In the genomic region with DNA sequence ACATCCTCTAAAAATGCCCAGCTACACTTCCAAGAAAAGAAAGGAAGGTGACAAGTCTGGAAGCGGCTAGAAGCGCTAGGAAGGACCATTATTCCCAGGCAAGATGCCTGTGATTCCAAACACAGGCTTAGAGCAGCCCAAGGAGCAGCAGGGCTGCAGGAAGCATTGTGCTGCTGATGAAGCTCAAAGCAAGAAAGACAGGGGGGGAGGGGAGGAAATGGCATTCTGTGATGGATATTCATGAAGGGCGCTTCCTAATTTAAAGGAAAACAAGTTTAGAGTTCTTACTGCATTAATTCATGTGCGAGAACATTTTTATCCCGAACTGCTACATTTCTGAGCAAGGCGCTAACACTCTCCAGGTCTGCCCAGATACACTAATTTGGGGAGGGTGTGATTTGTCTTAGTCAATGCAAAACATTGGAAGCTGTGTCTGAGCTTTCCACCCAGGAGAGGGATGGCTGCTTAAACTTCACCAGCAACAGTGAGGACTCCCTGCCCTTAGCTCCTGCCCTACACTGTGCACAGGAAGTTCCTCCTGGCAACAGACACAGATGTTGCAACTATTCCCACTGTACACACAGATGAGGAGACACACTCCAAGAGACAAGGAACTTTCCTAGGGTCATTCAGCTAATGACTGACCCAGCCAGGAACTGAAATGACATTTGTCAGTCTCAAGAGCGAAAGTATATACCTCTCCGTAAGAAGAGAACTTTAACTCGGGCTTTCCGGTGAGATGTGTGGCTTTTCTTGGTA, we compare ENCODE assay signal across 16 mouse cellular contexts. TPM values are rescaled to one million over a fixed set of nuclear protein-coding genes. Genes with fewer than 3 reads are reported as not detected.
DNase-seq lines count a peak whose midpoint lies in the region; ATAC-seq and TF ChIP-seq lines count a peak whose summit lies in the region.
"Had no signal": no experiment of that assay in that cellular context is flagged by ENCODE, and none has a peak within 500 bp of the region (broad histone marks: within the 10 kb centered on the region; RNA-seq: fewer than 3 reads in every experiment).

No protein-coding gene starts in this region.

- H3K36me3 ChIP-seq in forebrain, postnatal 0 days (ENCODE audit: insufficient read depth) = peaks cover 4% of the 10 kb centered on the region; the same call in 1 of the 2 replicates
- H3K36me3 ChIP-seq in forebrain, embryonic 14.5 days (ENCODE audit: control insufficient read depth, insufficient read depth, low read length) = peaks cover 31% of the 10 kb centered on the region
- no peaks in the 10 kb centered on the region; the same call in 1 of the 2 replicates for H3K36me3 ChIP-seq in liver, embryonic 16.5 days (ENCODE audit: control insufficient read depth, insufficient read depth)
- peaks cover 9% of the 10 kb centered on the region; the same call in 1 of the 2 replicates for H3K36me3 ChIP-seq in liver, embryonic 11.5 days (ENCODE audit: control insufficient read depth, insufficient read depth, low read length)

- no peak overlapping the region for H3K4me2 ChIP-seq in forebrain, postnatal 0 days (ENCODE audit: low read depth)
- H3K4me2 ChIP-seq in forebrain, embryonic 14.5 days (ENCODE audit: low read length) = no peak overlapping the region
- no peak overlapping the region for H3K4me2 ChIP-seq in liver, embryonic 16.5 days (ENCODE audit: low read depth, low read length)
- H3K4me2 ChIP-seq in liver, embryonic 11.5 days = no peak overlapping the region
- H3K4me2 ChIP-seq: heart, embryonic 12.5 days; lung, embryonic 15.5 days; midbrain, embryonic 11.5 days had no signal

- ATAC-seq in forebrain, postnatal 0 days = peak; percentile 59
- no peak for ATAC-seq in forebrain, embryonic 14.5 days
- ATAC-seq in liver, embryonic 16.5 days (ENCODE audit: low read depth) = 0 out of 2 replicates have a peak, but pooled peaks have one; percentile 22
- no peak for ATAC-seq in liver, embryonic 11.5 days (replicated peaks; ENCODE audit: low FRiP score)

- no peak overlapping the region for H3K9ac ChIP-seq in forebrain, postnatal 0 days
- H3K9ac ChIP-seq in forebrain, embryonic 14.5 days (ENCODE audit: low read length) = no peak overlapping the region
- H3K9ac ChIP-seq in liver, embryonic 16.5 days (ENCODE audit: low read depth, low read length) = no peak overlapping the region
- no peak overlapping the region for H3K9ac ChIP-seq in liver, embryonic 11.5 days (ENCODE audit: low read depth, low read length)
- H3K9ac ChIP-seq: heart, embryonic 12.5 days; lung, embryonic 15.5 days had no signal

- H3K9me3 ChIP-seq in forebrain, postnatal 0 days (ENCODE audit: low read length) = no peaks in the 10 kb centered on the region
- no peaks in the 10 kb centered on the region for H3K9me3 ChIP-seq in forebrain, embryonic 14.5 days (replicated peaks; ENCODE audit: control insufficient read depth, low read length)
- H3K9me3 ChIP-seq in liver, embryonic 16.5 days (replicated peaks; ENCODE audit: control insufficient read depth, low read length) = no peaks in the 10 kb centered on the region
- H3K9me3 ChIP-seq in liver, embryonic 11.5 days (ENCODE audit: control insufficient read depth, low read length) = no peaks in the 10 kb centered on the region
- H3K9me3 ChIP-seq: heart, embryonic 12.5 days; lung, embryonic 15.5 days had no signal

- H3K27me3 ChIP-seq in forebrain, postnatal 0 days (ENCODE audit: insufficient read depth, low read length) = no peaks in the 10 kb centered on the region
- no peaks in the 10 kb centered on the region for H3K27me3 ChIP-seq in forebrain, embryonic 14.5 days (replicated peaks; ENCODE audit: control insufficient read depth, insufficient read depth, low read length)
- H3K27me3 ChIP-seq in liver, embryonic 16.5 days (ENCODE audit: control insufficient read depth, insufficient read depth, low read depth, low read length) = no peaks in the 10 kb centered on the region
- no peaks in the 10 kb centered on the region for H3K27me3 ChIP-seq in liver, embryonic 11.5 days (replicated peaks; ENCODE audit: control insufficient read depth, insufficient read depth, low read length)
- H3K27me3 ChIP-seq: heart, embryonic 12.5 days; lung, embryonic 15.5 days had no signal

- 54% methylated on average over 10 of the region's 10 CpGs for WGBS in forebrain, postnatal 0 days
- 59% methylated on average over 10 of the region's 10 CpGs for WGBS in forebrain, embryonic 14.5 days
- WGBS in liver, embryonic 16.5 days (ENCODE audit: insufficient replicate concordance) = 80% methylated on average over 10 of the region's 10 CpGs
- WGBS in liver, embryonic 11.5 days = 77% methylated on average over 10 of the region's 10 CpGs

- 0 out of 2 replicates have a peak, but pooled peaks cover 19% of the 10 kb centered on the region for H3K4me1 ChIP-seq in forebrain, postnatal 0 days (ENCODE audit: insufficient read depth)
- peaks cover 13% of the 10 kb centered on the region for H3K4me1 ChIP-seq in forebrain, embryonic 14.5 days (ENCODE audit: control insufficient read depth, insufficient read depth, low read length)
- peaks cover 23% of the 10 kb centered on the region for H3K4me1 ChIP-seq in liver, embryonic 16.5 days (ENCODE audit: control insufficient read depth, low read depth, low read length)
- peaks cover 13% of the 10 kb centered on the region for H3K4me1 ChIP-seq in liver, embryonic 11.5 days (replicated peaks; ENCODE audit: control insufficient read depth, insufficient read depth, low read length)

- H3K4me3 ChIP-seq in forebrain, postnatal 0 days (ENCODE audit: low read depth, low read length) = no peak overlapping the region
- H3K4me3 ChIP-seq in forebrain, embryonic 14.5 days (ENCODE audit: low read depth, low read length) = no peak overlapping the region
- H3K4me3 ChIP-seq in liver, embryonic 16.5 days (ENCODE audit: low read depth, low read length) = no peak overlapping the region
- H3K4me3 ChIP-seq in liver, embryonic 11.5 days (ENCODE audit: low read depth, low read length) = no peak overlapping the region
- H3K4me3 ChIP-seq: heart, embryonic 12.5 days; lung, embryonic 15.5 days had no signal

- DNase-seq in forebrain, postnatal 0 days = peak; percentile 72
- no peak for DNase-seq in forebrain, embryonic 14.5 days (ENCODE audit: low spot score)
- DNase-seq in liver, embryonic 11.5 days (ENCODE audit: low spot score) = no peak
- DNase-seq in R1 (ENCODE audit: low read depth, low spot score) = peak; percentile 84
- DNase-seq in lung, postnatal 25 days (ENCODE audit: low spot score) = peak; percentile 54
- DNase-seq in spleen, postnatal 10 days (ENCODE audit: low spot score in 2 of 2) = no peak
- DNase-seq: adrenal gland, adult 8-10 months; cerebellum, adult 11-12 months; cerebellum, postnatal 36 days; kidney, adult 8-10 months; kidney, postnatal 36 days; thymus, postnatal 25 days had no signal

- peak overlapping the region; percentile 66 for H3K27ac ChIP-seq in forebrain, postnatal 0 days (ENCODE audit: low read depth, low read length)
- H3K27ac ChIP-seq in forebrain, embryonic 14.5 days (ENCODE audit: low read depth, low read length) = no peak overlapping the region
- H3K27ac ChIP-seq in liver, embryonic 16.5 days (ENCODE audit: low read length) = no peak overlapping the region
- H3K27ac ChIP-seq in liver, embryonic 11.5 days (ENCODE audit: low read depth, low read length) = no peak overlapping the region
- H3K27ac ChIP-seq: lung, embryonic 15.5 days had no signal

- TF ChIP-seq CTCF in forebrain, postnatal 0 days (IDR thresholded peaks at IDR 0.05; ENCODE audit: low read depth) = no peak

RNA-seq across cellular contexts. Expression of a gene that starts 4.3 kb away (rescaled TPM):
- 20.9 and 24.1 TPM in 2 replicates for total RNA-seq in forebrain, postnatal 0 days (2014; rRNA removed)
- 3.7 and 4.5 TPM in 2 replicates for polyA plus RNA-seq in forebrain, postnatal 0 days (2015; fragmentation: Nextera tagmentation; extraction: Ambion mirVana)
- 5.1 and 6.3 TPM in 2 replicates for polyA plus RNA-seq in forebrain, embryonic 14.5 days (2014; fragmentation: Nextera tagmentation; extraction: Ambion mirVana)
- polyA plus RNA-seq in liver, embryonic 16.5 days (2015; fragmentation: Nextera tagmentation; extraction: Ambion mirVana) = 1.8 and 2.0 TPM in 2 replicates
- 6.1 and 7.6 TPM in 2 replicates for polyA plus RNA-seq in liver, embryonic 11.5 days (2014; fragmentation: Nextera tagmentation; extraction: Ambion mirVana)

RNA-seq across cellular contexts. Expression of a gene that starts 41.5 kb away (rescaled TPM):
- total RNA-seq in forebrain, postnatal 0 days (2014; rRNA removed) = 32.2 and 46.5 TPM in 2 replicates
- 19.2 and 24.4 TPM in 2 replicates for polyA plus RNA-seq in forebrain, postnatal 0 days (2015; fragmentation: Nextera tagmentation; extraction: Ambion mirVana)
- 29.0 and 33.2 TPM in 2 replicates for polyA plus RNA-seq in forebrain, embryonic 14.5 days (2014; fragmentation: Nextera tagmentation; extraction: Ambion mirVana)
- 6.1 and 6.8 TPM in 2 replicates for polyA plus RNA-seq in liver, embryonic 16.5 days (2015; fragmentation: Nextera tagmentation; extraction: Ambion mirVana)
- 12.0 and 14.1 TPM in 2 replicates for polyA plus RNA-seq in liver, embryonic 11.5 days (2014; fragmentation: Nextera tagmentation; extraction: Ambion mirVana)

RNA-seq across cellular contexts. Expression of a gene that starts 55.5 kb away (rescaled TPM):
- total RNA-seq in forebrain, postnatal 0 days (2014; rRNA removed) = 55.0 and 66.9 TPM in 2 replicates
- polyA plus RNA-seq in forebrain, postnatal 0 days (2015; fragmentation: Nextera tagmentation; extraction: Ambion mirVana) = 16.6 and 24.6 TPM in 2 replicates
- polyA plus RNA-seq in forebrain, embryonic 14.5 days (2014; fragmentation: Nextera tagmentation; extraction: Ambion mirVana) = 32.6 and 40.2 TPM in 2 replicates
- 0.95 and 1.1 TPM in 2 replicates for polyA plus RNA-seq in liver, embryonic 16.5 days (2015; fragmentation: Nextera tagmentation; extraction: Ambion mirVana)
- polyA plus RNA-seq in liver, embryonic 11.5 days (2014; fragmentation: Nextera tagmentation; extraction: Ambion mirVana) = 2.7 and 3.0 TPM in 2 replicates

Comparison
In these comparisons a context has a peak if more than half of its experiments do, and no peak if none do; other contexts are left out.
1. ATAC-seq: peak in forebrain, postnatal 0 days (single experiment) and liver, embryonic 16.5 days (single experiment); none in forebrain, embryonic 14.5 days (single experiment) and liver, embryonic 11.5 days (single experiment).
2. DNase-seq: peak in forebrain, postnatal 0 days (single experiment), R1 (single experiment) and lung, postnatal 25 days (single experiment); none in forebrain, embryonic 14.5 days (single experiment), liver, embryonic 11.5 days (single experiment) and spleen, postnatal 10 days (0 of 2).